Mouse (Mus musculus) Patski (cell line): ENCODE measurements at regions not wholly inside any gene's neighbourhood (a gene's known extent, or its start where the extent isn't known, plus 50 kb on each side); places are given as distances from the start of the nearest gene placed in this dataset.

Source experiments
- ATAC-seq: fragments of 100-300 bp; one replicate; pipeline ENCODE4 v1.8.0; 2021
- CTCF ChIA-PET: fragments of 350-600 bp; sonication (Branson Sonifier 250); formaldehyde crosslinking; loops from one replicate; lab custom pipeline; 2022; ENCODE audit warnings: inconsistent platforms; lab: Charles Lee
- POLR2A ChIA-PET: fragments of 350-600 bp; sonication (Branson Sonifier 250); formaldehyde crosslinking; loops from one replicate; lab custom pipeline; 2022; ENCODE audit warnings: antibody characterized with exemption, inconsistent platforms; lab: Charles Lee
- DNase-seq: peaks from one replicate; pipeline ENCODE4 v3.0.0-alpha.2; 2011; ENCODE audit warnings: low read depth, low spot score
- H3K27me3 ChIP-seq: fragments of 371-371 bp; one replicate; pipeline ENCODE4 v1.5.1; 2021
- CTCF ChIP-seq: fragments of 100-300 bp; IDR thresholded peaks from one replicate; pipeline ENCODE4 v1.5.1; 2021
- in situ Hi-C: fragments of 300-500 bp; cut with MboI; formaldehyde crosslinking; loops from 3 replicates; pipeline ENCODE4 v1.11.1; 2018; ENCODE audit warnings: low pct_unique_long_range_greater_than_20kb, mixed read lengths

- in situ Hi-C loops: no loop called here
- no peaks in the 10 kb centered on the region for H3K27me3 ChIP-seq
- no peak for ATAC-seq
- no peak for TF ChIP-seq CTCF
- CTCF ChIA-PET: interaction anchor here (1.1 to 1.2 kb wide), 4 partner anchors 10 to 60 kb away, joined by 3 to 4 read pairs (median 3); no protein-coding TSS in a partner anchor
- POLR2A ChIA-PET: interaction anchor here (0.5 to 1.0 kb wide), 2 partner anchors 36 to 61 kb away, joined by 3 to 4 read pairs; no protein-coding TSS in a partner anchor
- DNase-seq: no peak
Measured at GRCm38 (mm10) chr3:137482546-137482945, 138.9 kb upstream of the Ddit4l start.

GRCm38 (mm10) chr3:137482971-137483370, 138.4 kb upstream of the Ddit4l start:
- DNase-seq: no peak
- in situ Hi-C loops: no loop called here
- no peaks in the 10 kb centered on the region for H3K27me3 ChIP-seq
- TF ChIP-seq CTCF: no peak
- ChIA-PET CTCF (interaction anchor here (0.9 to 1.2 kb wide), 6 partner anchors 9 to 60 kb away, joined by 3 to 4 read pairs (median 3); no protein-coding TSS in a partner anchor), POLR2A (interaction anchor here (1.0 kb wide), 1 partner anchor 61 kb away, joined by 4 read pairs; no protein-coding TSS in a partner anchor)
- ATAC-seq: no peak

DNA sequence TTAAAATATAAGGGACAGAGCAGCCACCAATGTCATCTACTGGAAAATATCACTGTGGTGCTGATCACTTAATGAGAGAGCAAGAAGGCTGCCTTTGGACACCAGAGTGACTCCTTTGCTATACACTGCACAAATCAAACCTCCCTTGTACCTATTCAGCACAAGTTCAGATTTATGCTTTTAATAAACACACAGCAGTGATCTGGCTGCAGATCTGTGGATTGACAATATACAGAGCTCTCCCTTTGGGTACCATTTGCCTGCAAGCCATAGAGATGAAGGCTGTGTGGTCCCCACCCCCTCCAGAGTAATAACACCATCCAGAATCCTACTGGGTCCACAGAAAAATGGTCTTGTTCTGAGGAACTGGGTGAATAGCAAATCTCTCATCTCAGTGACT, 131.8 kb upstream of the Ddit4l start:
- ChIA-PET POLR2A (no interaction called here), CTCF (no interaction called here)
- ATAC-seq (no peak), DNase-seq (no peak)
- in situ Hi-C loops: no loop called here
- no peak for TF ChIP-seq CTCF
- no peaks in the 10 kb centered on the region for H3K27me3 ChIP-seq

GRCm38 (mm10) chr3:137491508-137492019, 129.8 kb upstream of the Ddit4l start:
- TF ChIP-seq CTCF: no peak
- in situ Hi-C loops: no loop called here
- CTCF ChIA-PET: interaction anchor here (0.9 to 1.5 kb wide), 4 partner anchors 9 to 26 kb away, joined by 3 to 4 read pairs (median 4); no protein-coding TSS in a partner anchor
- POLR2A ChIA-PET: no interaction called here
- no peak for DNase-seq
- H3K27me3 ChIP-seq: no peaks in the 10 kb centered on the region
- ATAC-seq: no peak

- no peaks in the 10 kb centered on the region for H3K27me3 ChIP-seq
- in situ Hi-C loops: no loop called here
- DNase-seq: no peak
- ChIA-PET CTCF (no interaction called here), POLR2A (no interaction called here)
- ATAC-seq: no peak
- TF ChIP-seq CTCF: no peak
Measured at GRCm38 (mm10) chr3:137498343-137498742, 123.1 kb upstream of the Ddit4l start.

DNA sequence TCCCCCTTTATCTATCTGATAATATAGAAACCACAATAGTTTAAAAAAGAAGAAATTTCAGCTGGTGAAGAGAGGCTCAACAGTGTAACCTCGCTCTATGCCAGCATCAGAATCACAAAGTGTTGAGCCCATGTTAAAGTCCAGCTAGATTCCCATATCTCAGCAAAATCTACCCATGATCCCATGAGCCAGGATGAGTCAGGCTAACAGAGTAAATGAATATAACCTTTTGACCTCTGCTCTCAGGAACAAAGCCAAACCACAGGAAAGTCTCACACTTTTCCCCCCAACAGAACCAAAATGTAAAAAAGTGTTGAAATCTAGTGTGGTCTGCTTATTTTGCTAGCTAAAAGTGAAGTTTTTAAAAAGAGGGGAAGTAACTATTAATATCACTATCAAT, 110.1 kb upstream of the Ddit4l start:
- no peak for DNase-seq
- ChIA-PET POLR2A (no interaction called here), CTCF (interaction anchor here (1.0 to 1.9 kb wide), 4 partner anchors 14 to 41 kb away, joined by 3 to 5 read pairs (median 3); no protein-coding TSS in a partner anchor)
- no peak for TF ChIP-seq CTCF
- in situ Hi-C loops: no loop called here
- no peaks in the 10 kb centered on the region for H3K27me3 ChIP-seq
- no peak for ATAC-seq

DNA sequence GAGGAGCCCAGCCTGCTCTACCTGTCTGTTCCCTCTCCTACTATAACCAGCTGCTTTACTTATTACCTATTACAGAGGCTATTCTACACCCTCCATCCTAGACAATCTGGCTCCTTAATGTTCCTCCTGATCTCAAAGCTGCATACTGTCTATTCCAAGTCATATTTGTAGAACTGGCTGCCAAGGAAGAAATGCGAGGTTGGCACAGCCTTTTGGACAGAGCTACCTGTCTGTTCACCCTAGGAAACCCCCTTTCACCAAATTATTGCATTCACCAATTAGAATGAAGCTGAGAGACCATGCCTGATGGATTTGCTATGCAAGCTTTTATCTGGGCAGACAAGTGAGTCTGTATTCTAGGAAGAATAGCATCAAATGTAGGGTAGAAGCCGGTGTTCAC, 109.0 kb upstream of the Ddit4l start:
- no peak for DNase-seq
- CTCF ChIA-PET: interaction anchor here (1.1 to 1.9 kb wide), 4 partner anchors 13 to 40 kb away, joined by 3 to 5 read pairs (median 3); no protein-coding TSS in a partner anchor
- no peak for ATAC-seq
- no peak for TF ChIP-seq CTCF
- no peaks in the 10 kb centered on the region for H3K27me3 ChIP-seq
- in situ Hi-C loops: no loop called here
- POLR2A ChIA-PET: interaction anchor here (0.7 to 1.3 kb wide), 2 partner anchors 30 to 366 kb away, joined by 4 to 5 read pairs; no protein-coding TSS in a partner anchor

- ATAC-seq (no peak), DNase-seq (no peak)
- in situ Hi-C loops: no loop called here
- POLR2A ChIA-PET: interaction anchor here (1.3 kb wide), 1 partner anchor 29 kb away, joined by 5 read pairs; no protein-coding TSS in a partner anchor
- H3K27me3 ChIP-seq: no peaks in the 10 kb centered on the region
- TF ChIP-seq CTCF: no peak
- CTCF ChIA-PET: interaction anchor here (1.1 kb wide), 1 partner anchor 33 kb away, joined by 3 read pairs; no protein-coding TSS in a partner anchor
Measured at GRCm38 (mm10) chr3:137513026-137513425, 108.4 kb upstream of the Ddit4l start.

DNA sequence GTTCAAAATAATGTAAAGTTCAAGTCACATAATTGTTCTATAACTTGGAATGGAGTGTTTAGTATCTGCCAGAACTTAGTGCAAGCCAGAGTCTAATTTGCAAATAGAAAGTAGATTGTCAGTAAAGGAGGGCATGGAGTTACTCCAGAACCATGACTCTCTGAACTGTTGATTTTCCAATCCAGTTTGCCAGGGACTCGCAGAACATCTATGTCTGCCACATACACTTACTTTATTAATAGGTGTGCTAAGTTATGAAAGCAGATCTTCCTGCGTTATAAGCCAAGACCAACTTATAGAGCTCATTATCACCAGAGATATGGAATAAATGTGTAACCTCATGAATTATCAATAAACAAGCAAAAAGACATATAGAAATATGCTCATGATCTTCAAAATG, 107.2 kb upstream of the Ddit4l start:
- ChIA-PET CTCF (interaction anchor here (1.4 kb wide), 1 partner anchor 31 kb away, joined by 4 read pairs; no protein-coding TSS in a partner anchor), POLR2A (no interaction called here)
- no peak for TF ChIP-seq CTCF
- in situ Hi-C loops: no loop called here
- no peaks in the 10 kb centered on the region for H3K27me3 ChIP-seq
- ATAC-seq (no peak), DNase-seq (no peak)

- DNase-seq (no peak), ATAC-seq (no peak)
- in situ Hi-C loops: no loop called here
- H3K27me3 ChIP-seq: no peaks in the 10 kb centered on the region
- no peak for TF ChIP-seq CTCF
- CTCF ChIA-PET: interaction anchor here (1.1 kb wide), 1 partner anchor 26 kb away, joined by 3 read pairs; no protein-coding TSS in a partner anchor
- POLR2A ChIA-PET: interaction anchor here (0.8 kb wide), 2 partner anchors 13 to 91 kb away, joined by 3 to 6 read pairs; no protein-coding TSS in a partner anchor
Measured at GRCm38 (mm10) chr3:137517433-137517832, 104.0 kb upstream of the Ddit4l start.

DNA sequence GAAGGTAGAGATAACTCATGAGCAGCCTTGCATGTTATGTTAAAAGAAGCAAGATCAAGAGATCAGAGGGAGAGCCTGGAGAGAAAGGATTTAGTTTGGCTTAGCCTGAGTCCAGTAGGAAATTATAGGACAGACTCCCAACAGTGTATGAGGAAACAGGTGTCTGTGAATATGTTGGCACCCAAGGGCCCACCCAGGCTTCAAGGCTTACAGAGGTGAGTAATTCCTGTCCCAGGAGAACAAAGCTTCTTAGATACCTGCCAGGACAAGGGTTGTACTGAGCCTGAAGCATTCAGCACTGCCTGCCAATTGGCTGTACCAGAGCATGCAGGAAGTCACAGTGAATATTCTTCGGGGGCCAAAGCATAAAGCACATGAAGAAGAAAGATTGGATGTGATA, 101.2 kb upstream of the Ddit4l start:
- POLR2A ChIA-PET: no interaction called here
- CTCF ChIA-PET: no interaction called here
- no peak for ATAC-seq
- DNase-seq: no peak
- TF ChIP-seq CTCF: no peak
- no peaks in the 10 kb centered on the region for H3K27me3 ChIP-seq
- in situ Hi-C loops: no loop called here
